Mouse (Mus musculus): ENCODE results near the gene Sdha. TPM values are rescaled to one million over a fixed set of nuclear protein-coding genes. Genes with fewer than 3 reads are reported as not detected.

Gene Sdha
- total and polyA plus RNA-seq, 3 experiments, result 120 to 249 (median 161) TPM

DNA sequence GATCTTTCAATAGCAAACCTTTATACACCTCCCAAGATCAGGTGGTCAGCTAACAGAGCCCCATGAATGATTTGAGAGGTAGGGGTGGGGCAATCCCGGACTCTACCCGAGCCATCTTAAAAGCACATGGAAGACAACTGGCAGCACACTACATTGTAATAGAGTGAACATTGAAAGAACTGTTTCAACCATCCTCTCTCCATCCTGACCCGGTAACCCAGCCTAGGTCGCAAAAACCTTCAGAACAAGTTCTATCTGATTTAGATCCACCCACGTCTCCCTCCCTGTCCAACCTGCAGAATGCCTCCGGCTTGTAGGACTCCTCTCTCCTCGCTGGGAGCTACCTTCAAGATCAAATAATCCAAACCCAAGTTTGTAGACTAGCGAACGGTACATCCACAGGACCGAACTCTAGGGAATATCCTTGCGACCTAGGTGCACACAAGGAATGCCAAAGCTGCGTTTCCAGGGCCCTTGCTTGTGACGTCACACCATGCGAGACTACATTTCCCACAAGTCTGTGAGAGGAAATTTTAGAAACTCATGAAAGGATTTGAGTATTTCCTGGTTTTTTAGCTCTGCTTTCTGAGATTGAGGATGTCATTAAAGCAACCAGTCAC is 40.4 kb upstream of the Sdha start, which contains the start of gene Zfp72 (continued):
- TF ChIP-seq GABPA (IDR thresholded peaks at IDR 0.05; ENCODE audit: insufficient replicate concordance, low read depth, low read length), result no peak
- peak; percentile 49; the same call in 1 of the 2 replicates for TF ChIP-seq TBP (conservative IDR thresholded peaks at IDR 0.05; ENCODE audit: low read depth, low read length)
- peak; percentile 91 for TF ChIP-seq HCFC1 (IDR thresholded peaks at IDR 0.05; ENCODE audit: low read depth, low read length)

DNA sequence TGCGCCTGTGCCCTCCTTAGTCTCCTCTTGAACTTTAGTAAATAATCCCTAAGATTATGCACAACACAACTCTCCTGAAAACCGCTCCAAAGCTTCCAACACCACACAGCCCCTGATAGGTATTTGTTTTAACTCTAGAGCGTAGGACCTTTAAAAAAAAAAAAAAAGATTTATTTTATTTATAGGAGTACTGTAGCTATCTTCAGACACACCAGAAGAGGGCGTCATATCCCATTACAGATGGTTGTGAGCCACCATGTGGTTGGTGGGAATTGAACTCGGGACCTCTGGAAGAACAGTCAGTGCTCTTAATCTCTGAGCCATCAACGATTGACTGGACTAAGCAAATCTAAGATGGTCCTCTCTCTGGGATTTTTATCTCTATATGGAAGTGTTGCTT is 39.6 kb upstream of the Sdha start:
- peak overlapping the region in 2 of 3 experiments; percentile 73 to 87 for H3K4me3 ChIP-seq (replicated peaks in 1 of 3; ENCODE audit: low read depth in 2 of 3, low read length in 2 of 3, poor library complexity in 1 of 3)
- no peak overlapping the region for H3K27ac ChIP-seq (ENCODE audit: insufficient read depth, low read depth)
- TF ChIP-seq EP300 (IDR thresholded peaks at IDR 0.05; ENCODE audit: low read length) (no peak), ZNF384 (IDR thresholded peaks at IDR 0.05; ENCODE audit: low read depth, low read length) (peak; percentile 54), CTCF (conservative IDR thresholded peaks at IDR 0.05 in 1 of 2, IDR thresholded peaks at IDR 0.05 in 1 of 2; ENCODE audit: low read depth in 2 of 2, low read length in 2 of 2) (peak in 1 of 2 experiments; percentile 25; a peak in 1 of 4 replicates), HCFC1 (IDR thresholded peaks at IDR 0.05; ENCODE audit: low read depth, low read length) (no peak), RAD21 (IDR thresholded peaks at IDR 0.05; ENCODE audit: low read depth, low read length) (no peak)
- no peak overlapping the region for H3K4me2 ChIP-seq (ENCODE audit: insufficient read depth, low read depth, poor library complexity, severe bottlenecking)
- H3K9ac ChIP-seq (ENCODE audit: insufficient read depth, low read depth), result no peak overlapping the region
- in situ Hi-C loops (cut with MboI; ENCODE audit: low pct_ligation_motif_present, low pct_unique_long_range_greater_than_20kb, low sequenced_read_pairs), result no loop called here
- no peak for DNase-seq (ENCODE audit: extremely low read depth)
- no peaks in the 10 kb centered on the region for H3K36me3 ChIP-seq (replicated peaks in 1 of 2; ENCODE audit: control insufficient read depth in 1 of 2, insufficient read depth in 1 of 2, low read length in 1 of 2)
- no peaks in the 10 kb centered on the region for H3K27me3 ChIP-seq (replicated peaks)
- H3K9me3 ChIP-seq (replicated peaks; ENCODE audit: low read length), result no peaks in the 10 kb centered on the region
- dilution Hi-C loops (cut with MboI; ENCODE audit: extremely low pct_ligation_motif_present, extremely low pct_unique_long_range_greater_than_20kb, low sequenced_read_pairs), result no loop called here
- H3K79me2 ChIP-seq (replicated peaks; ENCODE audit: control insufficient read depth, extremely low read depth, insufficient read depth, poor library complexity, severe bottlenecking), result no peaks in the 10 kb centered on the region
- peaks cover 0 to 4% of the 10 kb centered on the region in 2 experiments; a peak in 2 of 4 replicates for H3K4me1 ChIP-seq (ENCODE audit: control insufficient read depth in 1 of 2, insufficient read depth in 2 of 2)

DNA sequence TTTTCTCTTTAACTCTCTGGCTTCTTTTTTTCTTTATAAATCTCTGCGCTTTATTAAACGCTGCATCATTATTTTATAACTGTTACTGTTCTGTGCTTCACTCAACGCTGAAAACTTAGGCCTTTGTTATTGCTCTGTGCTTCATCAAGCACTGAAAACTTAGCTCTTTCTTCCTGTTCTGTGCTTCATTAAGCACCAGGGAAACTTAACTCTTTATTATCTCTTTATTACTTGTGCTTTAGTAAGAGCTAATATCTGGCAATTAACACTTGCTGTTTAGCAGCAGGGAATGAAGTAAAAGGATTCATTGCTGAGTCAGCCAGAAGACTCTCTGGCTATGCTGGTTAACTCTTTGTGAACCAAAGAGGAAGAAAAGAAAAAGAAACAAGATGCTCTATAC is 32.2 kb upstream of the Sdha start:
- H3K4me2 ChIP-seq (ENCODE audit: insufficient read depth, low read depth, poor library complexity, severe bottlenecking), result no peak overlapping the region
- no peak overlapping the region for H3K9ac ChIP-seq (ENCODE audit: insufficient read depth, low read depth)
- TF ChIP-seq CHD1 (IDR thresholded peaks at IDR 0.05; ENCODE audit: low read depth, low read length) (no peak), ZNF384 (IDR thresholded peaks at IDR 0.05; ENCODE audit: low read depth, low read length) (no peak), CTCF (conservative IDR thresholded peaks at IDR 0.05 in 1 of 2, IDR thresholded peaks at IDR 0.05 in 1 of 2; ENCODE audit: low read depth in 2 of 2, low read length in 2 of 2) (no peak), BHLHE40 (IDR thresholded peaks at IDR 0.05; ENCODE audit: low read depth, low read length) (no peak), MAFK (IDR thresholded peaks at IDR 0.05; ENCODE audit: insufficient replicate concordance, low read length) (no peak), TCF12 (IDR thresholded peaks at IDR 0.05; ENCODE audit: low read depth, low read length) (no peak), NRF1 (IDR thresholded peaks at IDR 0.05; ENCODE audit: low read depth, low read length) (no peak), MAZ (IDR thresholded peaks at IDR 0.05; ENCODE audit: low read depth, low read length) (no peak), MEF2A (IDR thresholded peaks at IDR 0.05; ENCODE audit: borderline replicate concordance, low read depth, low read length) (no peak), JUND (conservative IDR thresholded peaks at IDR 0.05; ENCODE audit: low read depth, low read length) (no peak), NELFE (IDR thresholded peaks at IDR 0.05; ENCODE audit: low read depth, low read length) (no peak), USF2 (conservative IDR thresholded peaks at IDR 0.05; ENCODE audit: low read depth, low read length) (no peak), E2F4 (IDR thresholded peaks at IDR 0.05; ENCODE audit: insufficient replicate concordance, low read depth, low read length) (no peak), ETS1 (conservative IDR thresholded peaks at IDR 0.05; ENCODE audit: low read depth, low read length) (no peak)
- H3K79me2 ChIP-seq (replicated peaks; ENCODE audit: control insufficient read depth, extremely low read depth, insufficient read depth, poor library complexity, severe bottlenecking), result no peaks in the 10 kb centered on the region
- H3K27me3 ChIP-seq (replicated peaks), result no peaks in the 10 kb centered on the region
- no peak overlapping the region for H3K27ac ChIP-seq (ENCODE audit: insufficient read depth, low read depth)
- in situ Hi-C loops (cut with MboI; ENCODE audit: low pct_ligation_motif_present, low pct_unique_long_range_greater_than_20kb, low sequenced_read_pairs), result no loop called here
- no peaks in the 10 kb centered on the region for H3K9me3 ChIP-seq (replicated peaks; ENCODE audit: low read length)
- H3K36me3 ChIP-seq (replicated peaks in 1 of 2; ENCODE audit: control insufficient read depth in 1 of 2, insufficient read depth in 1 of 2, low read length in 1 of 2), result peaks cover 0 to 13% of the 10 kb centered on the region in 2 experiments
- dilution Hi-C loops (cut with MboI; ENCODE audit: extremely low pct_ligation_motif_present, extremely low pct_unique_long_range_greater_than_20kb, low sequenced_read_pairs), result no loop called here
- H3K4me1 ChIP-seq (ENCODE audit: control insufficient read depth in 1 of 2, insufficient read depth in 2 of 2), result no peaks in the 10 kb centered on the region
- no peak for DNase-seq (ENCODE audit: extremely low read depth)
- H3K4me3 ChIP-seq (replicated peaks in 1 of 3; ENCODE audit: low read depth in 2 of 3, low read length in 2 of 3, poor library complexity in 1 of 3), result no peak overlapping the region

All from CH12.LX (cell line).